Mouse (Mus musculus) adipocyte (in vitro differentiated cells): ENCODE data around the gene Gm17654.
"Not testable (repeated sequence)": the region's sequence is repeated elsewhere in the genome, so short reads cannot be mapped to it uniquely, and the experiment has no call there.

Experiments used
- DNase-seq: peaks from one replicate; pipeline ENCODE4 v3.0.0-alpha.2; 2016; ENCODE audit warnings: low spot score

Gm17654 gene

GRCm38 (mm10) chr14:43579046-43579445 is at the start of gene Gm17654:
Gm17654 (minus strand) TSS chr14:43579146.
- DNase-seq = not testable (repeated sequence)

- not testable (repeated sequence) for DNase-seq
These were observed 29.0 kb upstream of the Gm17654 start, which contains the start of gene Gm10375 for GRCm38 (mm10) chr14:43607913-43608312. Gm10375 (minus strand) TSS chr14:43608013.

GRCm38 (mm10) chr14:43577969-43578368 is 977 bp downstream of the Gm17654 start:
- not testable (repeated sequence) for DNase-seq

- not testable (repeated sequence) for DNase-seq
These were observed 26.7 kb downstream of the Gm17654 start for GRCm38 (mm10) chr14:43552271-43552670.

GRCm38 (mm10) chr14:43546281-43546680 is 32.7 kb downstream of the Gm17654 start:
- DNase-seq = not testable (repeated sequence)

GRCm38 (mm10) chr14:43543276-43543675 is 35.7 kb downstream of the Gm17654 start, which contains the start of gene Gm5799:
Gm5799 (plus strand) TSS chr14:43543576.
- DNase-seq = not testable (repeated sequence)

GRCm38 (mm10) chr14:43538144-43538543 is 40.8 kb downstream of the Gm17654 start:
- not testable (repeated sequence) for DNase-seq

GRCm38 (mm10) chr14:43532387-43532786 is 46.6 kb downstream of the Gm17654 start:
- DNase-seq = not testable (repeated sequence)

GRCm38 (mm10) chr14:43532011-43532383 is 46.9 kb downstream of the Gm17654 start:
- DNase-seq = not testable (repeated sequence)

GRCm38 (mm10) chr14:43531052-43532010 is 47.6 kb downstream of the Gm17654 start:
- DNase-seq = not testable (repeated sequence)
